Mouse (Mus musculus) cerebellum, postnatal 10 days (tissue): ENCODE results near the gene Gramd1b.

Source experiments
- DNase-seq, 2 experiments: peaks; one replicate each; pipeline ENCODE4 v3.0.0; 2021; ENCODE audit warnings: mixed read lengths in 2 of 2

Gene Gramd1b

DNA sequence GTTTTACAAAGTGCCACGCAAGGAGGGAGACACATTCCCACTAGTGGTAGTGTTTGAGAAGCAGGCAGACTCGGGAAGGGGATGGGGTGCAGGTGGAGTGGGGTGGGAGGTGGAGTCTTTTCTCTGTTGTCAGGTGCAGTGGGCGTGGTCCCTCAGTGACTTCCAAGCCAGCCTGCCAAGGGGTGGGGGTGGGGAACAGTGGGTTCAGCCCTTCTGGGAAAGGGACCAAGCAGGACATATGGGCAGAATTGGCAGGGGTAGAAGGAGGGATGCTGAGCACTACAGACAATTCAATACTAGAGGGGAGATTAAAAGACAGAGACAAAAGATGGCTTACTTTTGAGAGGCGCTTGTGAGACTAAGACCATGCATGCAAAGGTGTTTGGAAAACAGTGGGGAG lies 198.9 kb downstream of the Gramd1b start:
- DNase-seq, result peak; percentile 98

DNA sequence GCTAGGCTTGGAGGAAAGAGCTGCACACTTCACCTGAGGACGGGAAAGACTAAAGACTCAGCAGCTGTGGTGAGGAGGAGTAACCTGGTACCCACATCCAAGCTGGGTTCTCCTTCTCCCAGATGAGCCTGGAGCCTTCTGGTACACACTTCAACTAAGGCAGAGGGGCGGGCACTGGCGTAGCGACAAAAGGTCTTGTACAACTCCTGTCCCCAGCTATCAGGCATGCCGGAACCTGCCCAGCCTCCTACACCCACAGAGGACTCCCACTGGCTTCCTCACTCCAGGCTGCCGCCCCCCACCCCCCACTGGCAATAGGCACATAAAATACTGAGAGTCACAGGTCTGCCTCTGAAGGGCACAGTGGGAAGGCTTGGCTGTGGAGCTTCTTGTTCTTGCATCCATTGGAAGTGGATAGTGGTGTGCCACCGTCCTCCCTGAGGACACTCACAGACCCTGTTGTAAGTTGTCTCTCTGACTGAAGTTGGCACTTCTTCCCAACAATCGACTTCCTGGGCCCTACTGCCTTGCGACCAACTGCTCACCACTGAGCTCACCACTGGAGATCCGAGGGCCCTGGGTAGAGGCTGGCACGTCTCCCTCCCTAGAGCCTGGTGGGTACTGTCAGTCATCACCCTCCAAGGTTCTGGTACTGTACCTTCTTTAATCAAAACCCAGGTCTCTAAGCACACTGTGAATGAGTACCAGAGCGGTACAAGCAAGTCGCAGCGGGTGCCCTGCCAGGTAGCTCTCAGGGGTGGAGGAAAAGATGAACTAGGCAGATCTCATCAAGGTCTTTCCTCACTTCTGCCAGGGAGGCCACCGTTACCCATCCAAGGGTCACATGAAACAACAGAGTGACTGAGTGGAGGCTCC lies 199.5 kb downstream of the Gramd1b start:
- DNase-seq, result peak; percentile 59 to 61

DNA sequence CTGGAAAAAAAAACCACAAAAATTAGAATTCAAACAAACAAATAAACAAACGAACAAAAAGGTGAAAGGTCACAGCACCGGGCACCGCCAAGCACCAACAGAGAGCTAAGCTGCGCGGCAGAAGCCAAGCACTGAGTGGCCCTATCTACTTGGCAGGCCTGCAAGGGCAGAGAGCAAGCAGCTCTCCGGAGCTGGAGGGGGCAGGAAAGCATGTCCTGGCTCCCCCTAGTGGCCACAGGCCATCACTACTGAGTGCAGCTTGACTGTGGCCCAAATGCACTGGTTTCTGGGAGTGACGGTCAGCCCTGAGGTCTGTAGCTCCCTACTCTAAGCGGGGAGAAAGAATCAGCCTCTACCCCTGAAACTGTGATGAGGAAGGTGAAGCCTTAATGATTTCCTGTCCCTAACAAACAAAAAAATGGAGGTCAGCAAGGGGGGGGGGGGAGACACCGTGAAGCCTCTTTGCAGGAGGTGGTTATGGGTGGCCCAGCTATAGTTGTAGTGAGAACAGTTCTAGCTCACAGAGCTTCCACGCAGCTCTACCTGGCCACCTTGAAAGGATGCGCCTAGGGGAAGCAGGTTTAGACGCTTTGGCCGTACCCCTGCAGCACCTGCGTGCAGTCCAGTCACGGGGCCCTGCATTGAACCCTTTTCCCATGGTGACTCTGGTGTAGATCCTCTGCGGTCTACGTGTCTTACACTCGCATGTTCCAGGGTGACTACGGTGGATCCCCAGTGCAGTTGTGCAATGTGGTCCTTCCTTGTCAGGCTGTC lies 200.4 kb downstream of the Gramd1b start:
- peak; percentile 97 to 98 for DNase-seq

DNA sequence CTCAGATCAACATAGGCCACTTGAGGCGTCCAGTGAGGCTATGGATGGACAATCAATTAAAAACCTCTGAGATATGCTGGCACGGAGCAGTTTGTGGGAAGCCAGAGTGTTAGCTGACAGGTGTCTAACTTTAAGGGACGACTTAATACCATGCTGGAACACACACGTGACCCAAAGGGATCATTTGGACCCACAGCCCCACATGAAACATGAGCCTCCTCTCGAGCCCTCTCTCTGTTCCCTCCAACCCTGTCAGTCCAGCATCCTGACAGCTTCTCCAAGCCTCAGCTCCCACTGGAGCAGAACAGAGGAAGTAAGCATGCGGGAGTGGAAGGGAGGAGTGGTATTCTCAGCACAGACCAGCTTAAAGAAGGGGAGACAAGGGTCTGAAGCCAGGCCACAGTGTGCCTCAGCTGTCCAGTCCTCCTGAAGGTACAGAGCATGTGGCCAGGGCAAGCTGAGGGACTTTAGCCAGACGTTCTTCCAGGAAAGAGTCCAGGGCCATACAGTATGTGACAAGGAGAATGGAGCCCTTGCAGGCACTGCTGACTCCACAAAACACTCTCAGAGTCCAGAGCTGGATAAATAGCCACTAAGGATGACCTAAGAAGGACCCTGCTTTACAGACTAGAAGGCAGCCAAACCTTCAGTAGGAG lies 204.8 kb downstream of the Gramd1b start:
- no peak for DNase-seq

DNA sequence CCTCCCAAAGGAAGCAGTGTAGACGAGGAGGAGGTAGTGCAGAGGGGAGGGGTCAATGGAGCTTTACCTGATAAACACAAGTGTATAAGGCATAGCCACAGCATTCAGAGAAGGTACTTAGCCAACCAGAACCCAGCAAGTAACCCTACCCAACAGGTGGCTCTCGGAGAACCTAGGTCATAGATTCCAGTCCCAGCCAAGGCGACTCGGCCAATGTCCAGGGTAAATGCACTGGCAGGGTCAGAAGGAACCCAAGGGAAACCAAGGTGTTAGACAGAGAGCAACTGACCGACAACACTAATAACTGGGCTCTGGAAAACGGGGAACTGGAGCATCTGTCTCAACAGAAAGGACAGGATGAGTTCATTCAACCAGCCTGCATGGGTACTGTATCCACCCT lies 206.4 kb downstream of the Gramd1b start:
- DNase-seq, result no peak

DNA sequence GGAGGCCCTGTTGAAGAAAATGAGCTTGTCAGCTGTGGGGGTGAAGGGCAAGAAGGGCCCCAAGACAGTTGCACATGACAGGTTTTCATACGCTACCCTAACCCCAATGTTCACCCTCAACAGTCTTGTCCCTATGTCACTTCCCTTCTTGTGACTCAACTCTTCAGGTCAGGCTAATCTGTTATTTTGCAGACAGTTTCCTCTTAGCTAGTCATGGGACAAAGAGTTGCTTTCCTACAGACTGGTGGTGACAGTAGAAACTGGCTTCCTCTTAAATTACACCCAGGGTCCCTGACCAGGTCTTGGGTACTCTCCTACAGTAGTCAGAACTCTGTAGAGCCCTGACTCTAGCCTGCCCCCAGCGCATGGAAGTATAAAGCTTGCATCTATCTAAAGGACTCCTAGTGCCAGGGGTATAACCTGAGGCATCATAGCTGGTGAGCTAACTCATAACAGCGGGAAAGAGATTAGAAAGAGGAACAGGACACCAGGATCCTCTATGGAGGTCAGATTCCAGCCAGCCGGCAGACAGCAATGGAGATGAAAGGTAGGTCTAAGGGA lies 206.9 kb downstream of the Gramd1b start:
- DNase-seq, result no peak

DNA sequence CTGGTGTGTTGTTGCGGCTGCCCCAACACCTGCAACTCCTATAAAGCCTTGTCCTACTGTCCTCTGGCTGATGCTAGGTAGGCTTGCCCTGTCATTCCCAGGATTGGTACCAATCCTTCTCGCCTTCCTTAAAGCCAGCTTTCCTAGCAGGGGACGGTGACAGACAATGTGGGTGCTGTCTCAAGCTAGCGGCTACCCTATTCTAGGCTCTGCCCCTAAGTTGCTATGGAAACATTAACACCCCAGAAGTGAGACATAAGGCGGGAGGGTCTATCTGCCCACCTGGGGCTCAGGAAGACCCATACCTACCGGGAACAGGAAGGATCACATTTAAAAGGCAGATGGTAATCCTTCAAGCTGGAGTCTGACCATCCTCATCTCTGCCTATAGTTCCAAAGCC lies 207.4 kb downstream of the Gramd1b start:
- DNase-seq, result no peak

DNA sequence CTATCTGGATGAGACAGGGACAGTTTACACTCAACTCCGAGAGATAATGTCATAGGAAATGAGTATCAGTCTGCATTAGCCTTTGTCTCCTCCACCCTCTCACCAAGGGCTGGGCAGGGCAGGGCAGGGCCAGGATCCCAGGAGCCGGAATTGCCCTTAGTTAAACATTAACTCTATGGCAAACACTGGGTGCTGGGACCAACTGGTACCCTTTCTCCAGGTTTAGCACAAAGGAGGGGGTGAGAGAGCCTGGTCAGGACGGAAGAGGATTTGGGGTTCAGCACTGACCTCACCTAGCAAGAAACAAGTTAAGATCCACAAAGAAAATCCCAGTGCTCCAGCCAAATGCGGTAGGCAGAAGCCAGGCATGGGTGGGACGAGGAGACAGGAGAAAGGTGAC lies 208.0 kb downstream of the Gramd1b start:
- DNase-seq, result no peak

DNA sequence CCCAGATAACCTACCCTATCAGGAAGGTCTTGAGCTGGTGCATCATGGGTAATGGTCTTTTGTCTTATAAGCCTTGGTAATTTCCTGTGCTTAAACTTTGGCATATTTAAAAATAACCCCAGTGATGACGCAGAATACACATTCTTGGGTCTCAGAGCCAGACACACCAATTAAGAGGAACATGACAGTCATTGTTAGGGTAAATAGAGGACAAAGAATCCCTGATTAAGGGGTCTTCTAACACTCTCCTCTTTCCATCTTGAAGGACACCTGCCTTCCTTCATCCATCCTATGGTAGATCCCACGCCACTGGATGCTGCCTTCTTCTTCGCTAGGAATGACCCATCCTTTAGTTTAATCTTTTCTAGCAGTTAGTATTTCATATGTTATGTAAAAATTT lies 208.8 kb downstream of the Gramd1b start:
- no peak for DNase-seq

DNA sequence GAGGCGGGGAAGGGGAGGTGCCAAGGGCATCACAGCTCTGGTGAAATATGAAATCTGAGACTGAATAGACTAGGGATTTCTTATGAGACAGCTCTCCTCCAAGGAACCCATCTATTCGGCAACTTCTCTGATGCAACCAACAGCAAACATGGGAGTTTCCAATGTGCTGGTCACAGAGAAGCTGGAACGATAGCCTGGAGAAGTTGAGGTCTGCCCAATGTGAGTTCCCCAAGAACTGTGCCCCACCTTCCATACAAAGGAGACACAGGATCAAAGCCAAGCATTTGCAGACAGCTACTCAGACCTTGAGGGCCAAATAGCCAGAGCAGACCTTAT lies 209.5 kb downstream of the Gramd1b start:
- no peak for DNase-seq

DNA sequence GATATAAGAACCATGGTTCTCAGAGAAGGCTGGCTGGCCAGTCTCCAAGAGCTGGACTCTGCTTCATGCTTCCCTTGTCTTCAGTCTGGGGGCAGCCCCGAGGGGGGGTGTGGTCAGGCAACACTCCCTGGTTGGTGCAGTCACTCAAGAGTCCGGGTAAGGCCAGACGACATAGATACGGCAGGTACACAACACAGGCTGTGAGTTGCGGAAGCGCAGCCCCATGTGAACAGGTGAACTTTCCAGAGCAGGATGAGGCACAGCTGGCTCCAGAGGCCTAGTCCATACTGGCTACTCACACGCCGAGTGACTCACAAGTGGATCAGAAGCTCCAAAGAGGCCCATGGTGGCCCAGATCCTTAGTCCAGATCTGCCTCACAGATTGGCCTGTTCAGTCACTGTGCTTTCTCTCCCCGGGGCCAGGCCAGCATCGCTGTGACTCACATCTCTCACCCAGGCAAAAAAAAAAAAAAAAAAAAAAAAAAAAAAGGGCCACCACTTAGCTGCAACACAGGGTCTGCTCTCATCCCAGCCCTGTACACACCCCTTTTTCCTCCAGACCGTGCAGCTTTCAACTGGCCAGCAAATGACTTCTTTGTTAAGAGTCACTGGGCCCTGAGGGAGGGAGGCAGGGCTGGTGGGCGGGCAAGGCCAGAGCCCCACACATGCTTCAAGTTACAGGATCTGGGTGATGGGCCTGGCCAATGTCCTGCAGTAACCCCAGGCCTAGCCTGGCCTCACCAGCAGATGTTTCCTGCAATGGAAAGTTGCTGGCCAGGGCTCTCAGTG lies 210.1 kb downstream of the Gramd1b start:
- DNase-seq, result peak; percentile 63 to 65

DNA sequence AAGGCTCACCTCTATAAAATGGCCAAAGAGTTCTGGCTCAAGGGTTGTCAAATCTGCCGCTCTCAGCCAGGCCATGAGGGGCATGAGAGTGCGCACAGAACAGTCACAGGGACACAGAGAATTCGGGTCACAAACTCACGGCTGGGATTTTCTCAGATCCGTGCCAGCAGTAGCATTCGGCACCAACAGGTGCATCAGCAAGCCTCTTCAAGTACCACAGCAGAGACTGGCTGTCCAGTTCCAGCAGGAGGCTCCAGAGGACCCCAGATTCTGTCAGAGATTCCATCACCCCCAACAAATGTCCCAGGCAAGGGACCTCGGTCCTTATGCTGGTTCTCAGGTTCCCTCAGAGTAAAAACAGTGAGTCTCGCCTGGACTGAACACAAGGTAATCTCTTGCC lies 210.8 kb downstream of the Gramd1b start:
- DNase-seq, result no peak

DNA sequence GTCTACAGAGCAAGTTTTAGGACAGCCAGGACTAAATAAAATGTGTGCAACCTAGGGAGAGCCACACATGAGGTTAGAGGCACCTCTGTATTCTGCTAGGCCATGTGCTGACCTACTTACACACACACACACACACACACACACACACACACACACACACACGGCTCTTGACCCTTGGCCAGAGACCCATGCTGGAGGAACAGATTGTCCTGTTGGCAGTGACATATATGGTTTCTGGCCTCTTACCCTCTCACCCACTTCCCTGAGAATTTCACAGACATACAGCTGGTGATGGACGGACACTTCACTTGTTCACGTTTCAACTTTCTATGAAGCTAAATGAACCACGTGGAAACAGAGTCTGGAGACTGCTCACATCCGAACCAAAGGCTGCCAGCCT lies 212.4 kb downstream of the Gramd1b start:
- peak; percentile 76 to 78 for DNase-seq

DNA sequence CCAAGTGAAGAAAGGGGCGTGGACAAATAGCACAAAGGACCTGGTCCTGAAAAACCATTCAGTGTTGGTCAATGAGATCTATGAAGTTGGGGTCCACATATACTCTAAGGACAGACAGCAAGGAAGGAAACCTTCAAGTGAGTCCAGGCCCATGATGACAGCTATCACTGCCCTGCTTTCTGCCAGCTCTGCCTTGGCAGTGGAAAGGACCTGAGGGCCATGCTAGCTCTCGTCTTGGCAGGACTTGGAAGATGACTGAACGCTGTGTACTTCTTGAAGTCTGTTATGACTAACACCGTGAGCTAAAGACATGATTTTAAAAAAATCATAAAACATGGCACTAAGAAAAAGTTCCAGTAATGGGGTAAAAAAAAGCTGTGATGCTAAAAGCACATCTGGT lies 213.4 kb downstream of the Gramd1b start:
- peak in 1 of 2 experiments; percentile 41 for DNase-seq

DNA sequence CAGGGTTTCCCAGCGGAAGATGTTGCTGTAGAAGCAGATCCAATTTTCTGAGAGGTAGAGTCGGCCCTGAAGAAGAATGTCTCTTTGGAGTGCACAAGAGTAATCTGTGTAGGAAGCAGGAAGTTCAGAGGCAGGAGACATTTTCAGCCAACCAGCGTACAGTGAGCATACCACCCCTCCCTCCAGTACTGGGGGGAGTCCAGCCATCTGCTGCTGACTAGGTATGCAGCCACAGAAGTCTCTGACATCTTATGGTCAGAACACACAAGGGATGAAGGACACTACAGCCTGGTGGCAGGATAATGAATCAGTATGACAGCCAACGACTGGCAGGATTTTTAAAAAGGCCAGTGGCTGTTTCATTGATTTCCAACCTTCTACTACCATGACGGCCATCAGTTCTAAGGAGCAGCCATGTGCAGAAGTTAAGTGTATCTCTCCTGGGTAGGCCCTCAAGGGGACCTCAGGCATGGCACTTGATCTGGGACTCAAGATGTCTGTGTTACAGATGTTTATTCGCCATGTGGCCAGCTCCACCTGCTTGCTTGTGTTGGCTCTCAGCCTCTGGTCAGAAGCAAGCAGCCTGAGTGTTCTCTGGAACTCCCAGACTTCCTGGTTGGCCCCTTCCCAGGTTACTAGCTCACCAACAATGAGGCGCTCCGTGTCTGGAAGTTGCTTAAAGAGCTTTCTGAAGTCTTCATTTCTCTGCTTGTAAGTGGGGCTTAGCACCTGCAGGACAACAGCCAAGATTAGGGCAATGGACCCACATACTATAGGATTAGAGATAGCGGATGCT lies 214.1 kb downstream of the Gramd1b start:
- DNase-seq, result peak in 1 of 2 experiments; percentile 38

DNA sequence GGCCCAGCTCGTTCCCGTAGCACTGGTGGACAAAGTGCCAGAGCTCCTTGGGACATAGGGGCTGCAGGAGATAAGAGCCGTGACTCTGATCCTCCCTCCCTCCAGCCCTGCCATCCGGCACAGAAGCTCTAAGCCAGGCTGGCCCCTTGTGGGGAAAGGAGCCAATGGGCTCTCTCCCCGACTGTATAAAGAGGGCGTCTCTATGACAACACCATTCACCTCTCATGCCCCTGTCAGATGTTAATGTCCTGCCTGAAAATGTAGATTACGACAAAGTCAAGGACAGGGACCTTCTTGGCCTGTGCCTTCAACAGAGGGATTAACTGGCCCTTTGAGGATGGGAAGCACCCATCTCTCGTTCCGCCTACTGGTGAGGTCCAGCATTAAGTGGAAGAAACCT lies 219.4 kb downstream of the Gramd1b start:
- DNase-seq, result peak in 1 of 2 experiments; percentile 40

DNA sequence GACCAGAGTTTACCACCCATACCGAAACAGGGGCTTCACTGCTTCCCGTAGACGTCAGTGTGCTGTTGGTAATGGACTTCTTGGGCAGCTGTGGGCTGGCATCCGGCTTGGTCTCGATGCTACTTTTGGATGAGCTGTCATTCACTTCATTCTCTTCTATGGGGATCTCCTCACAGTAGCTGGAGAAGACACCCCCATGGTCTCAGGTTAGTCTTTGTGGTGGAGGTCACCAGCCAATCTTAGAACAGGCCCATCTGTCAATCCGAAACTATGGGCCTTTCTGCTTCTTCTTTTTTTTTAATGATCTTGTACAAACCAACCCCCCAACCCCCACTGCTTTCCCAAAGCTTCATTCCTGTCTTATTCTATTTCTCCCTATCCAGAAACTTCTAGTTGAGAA lies 221.3 kb downstream of the Gramd1b start:
- no peak for DNase-seq

DNA sequence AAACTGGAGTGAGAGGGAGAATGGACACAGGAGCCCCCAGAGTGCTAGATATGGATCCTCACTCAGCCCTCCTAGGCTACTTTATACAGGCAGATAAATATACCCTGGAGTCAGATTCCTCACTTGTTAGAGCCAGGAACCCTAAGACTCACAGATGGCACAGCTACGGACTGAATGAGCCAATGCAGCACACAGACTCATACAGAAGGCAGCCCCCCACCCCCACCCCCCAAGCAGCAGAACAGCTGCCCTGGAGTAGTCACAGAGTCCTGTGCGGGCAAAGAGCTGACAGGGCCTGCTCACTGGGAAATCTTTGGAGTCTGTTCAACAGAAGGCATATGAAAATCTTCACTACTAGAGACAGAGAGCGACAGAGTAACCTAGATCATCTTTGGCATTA lies 223.9 kb downstream of the Gramd1b start:
- no peak for DNase-seq

DNA sequence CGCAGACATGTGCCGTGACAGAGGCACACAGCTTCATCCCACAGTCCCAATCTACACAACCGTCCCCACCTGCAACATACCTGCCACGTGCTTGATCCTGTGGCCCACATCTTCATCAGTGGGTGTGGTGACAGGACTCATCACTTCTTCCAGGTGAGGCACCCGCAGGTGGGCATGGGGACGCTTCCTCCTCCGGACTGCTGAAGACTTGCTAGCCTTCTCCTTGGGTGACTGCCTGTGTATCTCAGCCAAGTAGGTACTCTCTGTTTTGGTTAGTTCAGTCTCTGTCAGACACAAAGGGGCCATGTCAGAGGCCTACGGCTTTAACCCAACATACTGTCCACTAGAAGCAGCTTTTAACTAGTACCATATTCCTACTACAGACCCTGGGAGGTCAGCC lies 226.9 kb downstream of the Gramd1b start:
- DNase-seq, result no peak

DNA sequence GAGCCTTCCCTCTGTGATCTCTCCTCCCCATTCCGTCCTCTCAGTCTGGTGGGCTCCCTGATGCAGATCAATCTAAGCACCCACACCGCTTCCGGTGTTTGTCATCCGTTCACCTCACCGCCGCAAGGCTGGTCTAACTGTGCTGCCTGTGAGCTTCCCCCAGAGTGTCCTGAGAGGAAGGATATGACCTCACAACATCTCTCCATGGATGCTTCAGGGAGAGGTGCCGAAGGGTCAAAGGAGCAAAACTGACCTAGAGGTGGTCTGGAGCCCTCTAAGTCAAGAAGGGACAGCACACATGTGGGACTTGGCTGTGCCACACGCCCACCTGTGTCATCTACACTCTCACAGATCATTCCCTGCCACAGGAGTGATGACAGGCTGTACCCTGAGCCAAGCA lies 228.8 kb downstream of the Gramd1b start:
- DNase-seq, result no peak

DNA sequence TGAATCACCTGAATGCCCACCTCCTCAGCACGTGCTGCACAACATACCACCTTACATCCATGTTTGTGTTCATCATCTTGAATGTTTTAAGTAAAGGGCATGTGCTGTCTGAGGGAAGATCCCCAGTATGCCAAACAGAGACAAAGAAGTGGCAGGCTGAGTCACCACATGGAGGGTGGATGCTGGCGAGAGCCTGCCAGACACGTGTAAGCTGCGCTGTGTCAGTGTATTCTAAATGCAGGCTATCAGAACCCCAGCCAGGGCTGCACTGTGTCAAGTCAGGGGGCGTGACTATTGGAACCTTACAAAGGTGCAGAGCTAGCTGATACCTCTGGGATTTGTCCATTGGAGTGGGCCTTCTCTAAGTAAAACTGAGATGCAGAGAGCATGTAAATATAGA lies 229.7 kb downstream of the Gramd1b start:
- no peak for DNase-seq
